ENCODE assay signal across 26 mouse cellular contexts in genomic region chr6:50432491-50432890, GRCm38 (mm10). TPM values are rescaled to one million over a fixed set of nuclear protein-coding genes. Genes with fewer than 3 reads are reported as not detected.
A peak's percentile ranks its signal among the peaks of the same experiment; 100 is the strongest.
DNase-seq lines count a peak whose midpoint lies in the region; ATAC-seq and TF ChIP-seq lines count a peak whose summit lies in the region.
"Had no signal": no experiment of that assay in that cellular context is flagged by ENCODE, and none has a peak within 500 bp of the region (broad histone marks: within the 10 kb centered on the region; RNA-seq: fewer than 3 reads in every experiment).

No protein-coding gene starts in this region.

- 15% methylated on average over 5 of the region's 5 CpGs for WGBS in forebrain, embryonic 14.5 days
- WGBS in forebrain, embryonic 12.5 days: 35% methylated on average over 5 of the region's 5 CpGs
- WGBS in hindbrain, postnatal 0 days: 25% methylated on average over 5 of the region's 5 CpGs
- 58% methylated on average over 5 of the region's 5 CpGs for WGBS in hindbrain, embryonic 11.5 days

- no peak for TF ChIP-seq POLR2A in brain, embryonic 14.5 days (IDR thresholded peaks at IDR 0.05; ENCODE audit: borderline replicate concordance, extremely low read depth, insufficient read depth, insufficient read length, poor library complexity, severe bottlenecking)

- H3K4me2 ChIP-seq in forebrain, embryonic 14.5 days (ENCODE audit: low read length): no peak overlapping the region
- no peak overlapping the region for H3K4me2 ChIP-seq in forebrain, embryonic 12.5 days
- H3K4me2 ChIP-seq in hindbrain, postnatal 0 days (ENCODE audit: low read depth, low read length): no peak overlapping the region
- no peak overlapping the region for H3K4me2 ChIP-seq in hindbrain, embryonic 11.5 days (replicated peaks; ENCODE audit: low read depth, low read length)
- H3K4me2 ChIP-seq: embryonic facial prominence, embryonic 13.5 days; kidney, embryonic 15.5 days; limb, embryonic 13.5 days; liver, embryonic 12.5 days; midbrain, embryonic 12.5 days; neural tube, embryonic 15.5 days had no signal

- no peak overlapping the region for H3K4me3 ChIP-seq in forebrain, embryonic 14.5 days (ENCODE audit: low read depth, low read length)
- H3K4me3 ChIP-seq in forebrain, embryonic 12.5 days (replicated peaks): no peak overlapping the region
- H3K4me3 ChIP-seq in hindbrain, postnatal 0 days (ENCODE audit: low read length): no peak overlapping the region
- no peak overlapping the region for H3K4me3 ChIP-seq in hindbrain, embryonic 11.5 days (ENCODE audit: low read depth, low read length)
- H3K4me3 ChIP-seq: embryonic facial prominence, embryonic 13.5 days; heart, embryonic 10.5 days; kidney, embryonic 15.5 days; limb, embryonic 13.5 days; liver, embryonic 12.5 days; midbrain, embryonic 12.5 days; neural tube, embryonic 15.5 days had no signal

- no peak for ATAC-seq in forebrain, embryonic 14.5 days
- ATAC-seq in forebrain, embryonic 12.5 days (ENCODE audit: low FRiP score): no peak
- ATAC-seq in hindbrain, postnatal 0 days: no peak
- no peak for ATAC-seq in hindbrain, embryonic 11.5 days (ENCODE audit: low FRiP score)
- ATAC-seq: activated CD4-positive, CD25-positive, alpha-beta regulatory T cell, adult 4 months; hindbrain, embryonic 16.5 days; intestine, embryonic 16.5 days; liver, embryonic 12.5 days had no signal

- no peak overlapping the region for H3K27ac ChIP-seq in forebrain, embryonic 14.5 days (ENCODE audit: low read depth, low read length)
- no peak overlapping the region for H3K27ac ChIP-seq in forebrain, embryonic 12.5 days
- no peak overlapping the region for H3K27ac ChIP-seq in hindbrain, postnatal 0 days
- no peak overlapping the region for H3K27ac ChIP-seq in hindbrain, embryonic 11.5 days (ENCODE audit: low read depth, low read length)
- H3K27ac ChIP-seq: embryonic facial prominence, embryonic 13.5 days; heart, embryonic 10.5 days; kidney, embryonic 15.5 days; limb, embryonic 13.5 days; liver, embryonic 12.5 days; midbrain, embryonic 12.5 days; neural tube, embryonic 15.5 days; stomach, postnatal 0 days had no signal

- H3K4me1 ChIP-seq in forebrain, embryonic 14.5 days (ENCODE audit: control insufficient read depth, insufficient read depth, low read length): peaks cover 5% of the 10 kb centered on the region
- H3K4me1 ChIP-seq in forebrain, embryonic 12.5 days: peaks cover 12% of the 10 kb centered on the region
- H3K4me1 ChIP-seq in hindbrain, postnatal 0 days (ENCODE audit: insufficient read depth, low read length): no peaks in the 10 kb centered on the region; the same call in 1 of the 2 replicates
- no peaks in the 10 kb centered on the region for H3K4me1 ChIP-seq in hindbrain, embryonic 11.5 days (replicated peaks; ENCODE audit: control insufficient read depth, insufficient read depth, low read length)
- H3K4me1 ChIP-seq: embryonic facial prominence, embryonic 13.5 days; heart, embryonic 10.5 days; liver, embryonic 12.5 days; neural tube, embryonic 15.5 days had no signal

- no peaks in the 10 kb centered on the region for H3K36me3 ChIP-seq in forebrain, embryonic 14.5 days (ENCODE audit: control insufficient read depth, insufficient read depth, low read length)
- no peaks in the 10 kb centered on the region for H3K36me3 ChIP-seq in forebrain, embryonic 12.5 days (replicated peaks)
- H3K36me3 ChIP-seq in hindbrain, postnatal 0 days (ENCODE audit: insufficient read depth, low read length): no peaks in the 10 kb centered on the region
- H3K36me3 ChIP-seq in hindbrain, embryonic 11.5 days (ENCODE audit: control insufficient read depth, insufficient read depth, low read length): no peaks in the 10 kb centered on the region
- H3K36me3 ChIP-seq: heart, embryonic 10.5 days; kidney, embryonic 15.5 days; liver, embryonic 12.5 days; midbrain, embryonic 12.5 days; neural tube, embryonic 15.5 days had no signal

- TF ChIP-seq CTCF in hindbrain, postnatal 0 days (IDR thresholded peaks at IDR 0.05; ENCODE audit: low read depth): no peak
- no peak for TF ChIP-seq CTCF in brain, embryonic 14.5 days (IDR thresholded peaks at IDR 0.05; ENCODE audit: borderline replicate concordance, extremely low read depth, insufficient read depth, insufficient read length)

- no peaks in the 10 kb centered on the region for H3K27me3 ChIP-seq in forebrain, embryonic 14.5 days (replicated peaks; ENCODE audit: control insufficient read depth, insufficient read depth, low read length)
- H3K27me3 ChIP-seq in forebrain, embryonic 12.5 days: no peaks in the 10 kb centered on the region
- no peaks in the 10 kb centered on the region for H3K27me3 ChIP-seq in hindbrain, postnatal 0 days (ENCODE audit: insufficient read depth, low read length)
- H3K27me3 ChIP-seq in hindbrain, embryonic 11.5 days (ENCODE audit: control insufficient read depth, insufficient read depth, low read length): no peaks in the 10 kb centered on the region
- H3K27me3 ChIP-seq: embryonic facial prominence, embryonic 13.5 days; kidney, embryonic 15.5 days; limb, embryonic 13.5 days; liver, embryonic 12.5 days; midbrain, embryonic 12.5 days; neural tube, embryonic 15.5 days had no signal

- no peaks in the 10 kb centered on the region for H3K9me3 ChIP-seq in forebrain, embryonic 14.5 days (replicated peaks; ENCODE audit: control insufficient read depth, low read length)
- no peaks in the 10 kb centered on the region for H3K9me3 ChIP-seq in forebrain, embryonic 12.5 days
- H3K9me3 ChIP-seq in hindbrain, postnatal 0 days (ENCODE audit: low read length): no peaks in the 10 kb centered on the region
- H3K9me3 ChIP-seq in hindbrain, embryonic 11.5 days (ENCODE audit: control insufficient read depth, low read length): no peaks in the 10 kb centered on the region
- H3K9me3 ChIP-seq: embryonic facial prominence, embryonic 13.5 days; heart, embryonic 10.5 days; kidney, embryonic 15.5 days; limb, embryonic 13.5 days; liver, embryonic 12.5 days; midbrain, embryonic 12.5 days; neural tube, embryonic 15.5 days had no signal

- DNase-seq in forebrain, embryonic 14.5 days (ENCODE audit: low spot score): peak; percentile 71
- peak; percentile 43 for DNase-seq in hindbrain, postnatal 0 days (ENCODE audit: low spot score)
- DNase-seq in hindbrain, embryonic 11.5 days (ENCODE audit: low spot score): no peak
- peak; percentile 84 for DNase-seq in brain, embryonic 14.5 days (ENCODE audit: low read depth)
- peak; percentile 30 for DNase-seq in retina, embryonic 14.5 days (ENCODE audit: low spot score)
- DNase-seq in ovary, adult 18-20 months (ENCODE audit: low spot score): no peak
- DNase-seq: adrenal gland, adult 8-10 months; heart, postnatal 10 days; kidney, postnatal 36 days; lung, adult 18-20 months; lung, postnatal 10 days; right cerebral cortex, postnatal 14 days; thymus, adult 2 months; thymus, postnatal 4 days had no signal

- no peak overlapping the region for H3K9ac ChIP-seq in forebrain, embryonic 14.5 days (ENCODE audit: low read length)
- no peak overlapping the region for H3K9ac ChIP-seq in forebrain, embryonic 12.5 days
- no peak overlapping the region for H3K9ac ChIP-seq in hindbrain, postnatal 0 days (replicated peaks; ENCODE audit: low read length)
- H3K9ac ChIP-seq in hindbrain, embryonic 11.5 days (ENCODE audit: low read depth, low read length): no peak overlapping the region
- H3K9ac ChIP-seq: embryonic facial prominence, embryonic 13.5 days; kidney, embryonic 15.5 days; limb, embryonic 13.5 days; liver, embryonic 12.5 days; midbrain, embryonic 12.5 days; neural tube, embryonic 15.5 days had no signal

RNA-seq across cellular contexts. Expression of gene Osbpl3, which starts 23.5 kb away (rescaled TPM):
- polyA plus RNA-seq in forebrain, embryonic 14.5 days (2014; fragmentation: Nextera tagmentation; extraction: Ambion mirVana): 2.8 and 3.5 TPM in 2 replicates
- polyA plus RNA-seq in forebrain, embryonic 12.5 days (2016; fragmentation: Nextera tagmentation; extraction: Ambion mirVana): 8.5 and 9.5 TPM in 2 replicates
- total RNA-seq in hindbrain, postnatal 0 days (2014; rRNA removed): 5.6 and 6.5 TPM in 2 replicates
- polyA plus RNA-seq in hindbrain, postnatal 0 days (2015; fragmentation: Nextera tagmentation; extraction: Ambion mirVana): 3.6 and 3.7 TPM in 2 replicates
- 4.7 and 7.2 TPM in 2 replicates for polyA plus RNA-seq in hindbrain, embryonic 11.5 days (2014; fragmentation: Nextera tagmentation; extraction: Ambion mirVana)
- polyA plus RNA-seq in brain, embryonic 14.5 days (2012; rRNA removed): 7.5 and 8.5 TPM in 2 replicates

Comparison
In these comparisons a context has a peak if more than half of its experiments do, and no peak if none do; other contexts are left out.
1. DNase-seq: peak in forebrain, embryonic 14.5 days (single experiment), hindbrain, postnatal 0 days (single experiment), brain, embryonic 14.5 days (single experiment) and retina, embryonic 14.5 days (single experiment); none in hindbrain, embryonic 11.5 days (single experiment) and ovary, adult 18-20 months (single experiment).